Mouse (Mus musculus) ES-Bruce4 (cell line): Measurements from ENCODE around the gene Tcf15.

Experiments used
- CTCF ChIP-seq: IDR thresholded peaks from one replicate; pipeline ENCODE4 v1.8.1; 2011; ENCODE audit warnings: low read depth, low read length
- EP300 ChIP-seq: IDR thresholded peaks from 2 replicates; pipeline ENCODE4 v1.6.1; 2011; ENCODE audit warnings: low read depth, low read length; ENCODE audit not compliant: insufficient read depth
- POLR2A ChIP-seq: IDR thresholded peaks from one replicate; pipeline ENCODE4 v1.8.1; 2011; ENCODE audit warnings: low read length; ENCODE audit not compliant: insufficient read depth

- TF ChIP-seq CTCF (no peak), EP300 (no peak), POLR2A (no peak)
Measured at GRCm38 (mm10) chr2:152153361-152153760, 10.0 kb downstream of the Tcf15 start.
